Mouse (Mus musculus) layer of hippocampus, adult 8-10 months (tissue): ENCODE measurements around the gene Umad1. TPM values are rescaled to one million over a fixed set of nuclear protein-coding genes. Genes with fewer than 3 reads are reported as not detected.

Experiments
- DNase-seq, 2 experiments: peaks; one replicate each; pipeline ENCODE4 v3.0.0; 2022; ENCODE audit warnings: low spot score in 2 of 2
- total RNA-seq, 4 experiments: library from RNA; stranded (reverse); gene quantifications; 2 replicates each; pipeline ENCODE4 v1.2.4; 2022

Umad1 gene
- total RNA-seq, 4 experiments from 2014 or later = 33.2 to 40.9 (median 37.7) TPM

DNA sequence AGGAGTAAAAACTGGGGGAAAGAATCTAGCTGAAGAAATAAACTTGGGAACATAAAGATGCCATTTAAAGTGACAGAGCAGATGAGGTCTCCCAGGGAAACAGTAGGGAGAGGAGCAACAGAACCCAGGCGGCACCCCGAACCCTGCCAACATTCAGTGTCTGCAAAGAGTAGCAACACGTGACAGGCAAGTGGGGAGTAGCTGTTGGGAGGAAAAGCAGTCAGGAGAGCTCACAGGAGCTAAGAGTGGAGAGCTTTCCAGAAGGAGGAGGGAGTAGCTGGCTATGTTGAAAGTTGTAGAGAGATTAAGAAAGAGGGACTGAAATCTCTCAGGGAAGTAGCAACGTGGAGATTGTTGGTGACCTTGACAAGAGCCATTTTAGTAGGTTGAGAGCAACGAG, 214.4 kb downstream of the Umad1 start:
- DNase-seq = no peak

GRCm38 (mm10) chr6:8474316-8474715, 215.2 kb downstream of the Umad1 start:
- DNase-seq = no peak

- no peak for DNase-seq
These were observed 215.7 kb downstream of the Umad1 start for GRCm38 (mm10) chr6:8474820-8475219.

GRCm38 (mm10) chr6:8479176-8479575, 220.1 kb downstream of the Umad1 start:
- no peak for DNase-seq

DNA sequence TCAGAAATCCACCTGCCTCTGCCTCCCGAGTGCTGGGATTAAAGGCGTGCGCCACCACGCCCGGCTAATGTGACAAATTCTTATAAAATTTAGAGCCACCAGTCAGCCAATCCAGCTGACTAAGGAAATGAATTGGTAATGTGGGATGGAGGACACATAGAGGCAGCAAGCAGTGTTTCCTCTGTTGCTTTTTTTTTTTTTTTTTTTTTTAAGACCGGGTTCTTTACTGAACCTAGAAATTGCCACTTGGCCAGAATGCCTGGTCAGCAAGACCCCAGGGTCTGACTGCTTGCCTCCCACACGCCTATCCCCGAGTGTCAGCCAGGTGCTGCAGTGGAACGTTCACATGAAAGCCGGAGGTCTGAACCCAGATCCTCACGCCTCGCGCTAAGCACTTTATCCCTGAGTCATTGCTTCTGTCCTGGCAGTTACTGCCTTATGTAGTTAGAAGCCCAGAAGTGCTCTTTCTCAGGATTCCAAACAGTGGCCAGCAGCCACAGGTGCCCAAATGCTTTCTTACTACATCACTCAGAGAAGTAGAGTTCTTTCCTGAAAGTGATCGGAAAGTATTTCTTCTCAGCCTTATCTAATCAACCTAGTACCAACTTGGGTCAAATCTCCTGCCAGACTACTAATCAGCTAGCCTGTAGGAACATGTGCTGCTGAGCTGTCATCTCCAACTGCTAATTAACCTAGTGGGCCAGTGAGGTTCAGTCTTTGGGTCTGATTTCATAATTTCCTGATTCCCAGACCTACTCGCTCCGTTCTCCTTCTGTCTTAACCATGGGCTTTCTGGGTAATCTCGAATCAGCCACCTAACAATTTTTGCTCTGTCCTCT, 225.6 kb downstream of the Umad1 start:
- DNase-seq = no peak

DNA sequence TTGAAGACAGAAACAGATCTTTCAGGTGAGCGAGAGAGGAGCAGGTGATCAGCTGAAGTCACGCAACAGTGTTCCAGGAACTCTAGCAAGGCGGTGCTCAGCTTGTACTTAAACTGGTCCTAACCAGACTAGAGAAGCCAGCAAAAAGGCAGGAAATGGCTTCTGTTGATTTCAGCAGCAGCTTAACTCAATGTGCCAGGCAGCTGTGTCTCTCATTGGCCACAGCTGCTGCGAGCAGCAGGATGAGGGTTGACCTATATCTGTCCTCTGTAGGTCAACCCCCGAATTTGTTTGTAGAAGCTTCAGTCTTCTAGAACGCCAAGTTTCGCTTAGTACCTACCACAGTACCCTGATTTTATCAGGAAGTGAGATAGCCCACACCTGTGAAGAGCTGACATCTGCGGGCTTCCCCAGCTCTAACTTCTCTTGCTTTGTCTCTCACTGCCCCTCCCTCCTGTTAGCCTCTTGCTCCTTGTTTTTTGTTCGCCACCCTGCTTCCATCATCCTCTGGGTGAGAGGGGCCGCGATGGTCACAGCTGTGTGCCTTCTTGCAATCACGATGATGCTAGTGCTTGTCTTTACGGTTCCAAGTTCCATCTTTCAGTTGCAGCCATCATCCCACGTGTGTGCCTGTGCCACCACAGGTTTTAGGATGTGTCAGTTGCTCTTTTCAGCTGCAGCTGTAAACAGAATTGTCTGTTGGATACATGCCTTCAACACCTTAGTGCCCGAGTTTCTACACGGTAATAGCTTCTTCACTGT, 226.5 kb downstream of the Umad1 start:
- DNase-seq = no peak

DNA sequence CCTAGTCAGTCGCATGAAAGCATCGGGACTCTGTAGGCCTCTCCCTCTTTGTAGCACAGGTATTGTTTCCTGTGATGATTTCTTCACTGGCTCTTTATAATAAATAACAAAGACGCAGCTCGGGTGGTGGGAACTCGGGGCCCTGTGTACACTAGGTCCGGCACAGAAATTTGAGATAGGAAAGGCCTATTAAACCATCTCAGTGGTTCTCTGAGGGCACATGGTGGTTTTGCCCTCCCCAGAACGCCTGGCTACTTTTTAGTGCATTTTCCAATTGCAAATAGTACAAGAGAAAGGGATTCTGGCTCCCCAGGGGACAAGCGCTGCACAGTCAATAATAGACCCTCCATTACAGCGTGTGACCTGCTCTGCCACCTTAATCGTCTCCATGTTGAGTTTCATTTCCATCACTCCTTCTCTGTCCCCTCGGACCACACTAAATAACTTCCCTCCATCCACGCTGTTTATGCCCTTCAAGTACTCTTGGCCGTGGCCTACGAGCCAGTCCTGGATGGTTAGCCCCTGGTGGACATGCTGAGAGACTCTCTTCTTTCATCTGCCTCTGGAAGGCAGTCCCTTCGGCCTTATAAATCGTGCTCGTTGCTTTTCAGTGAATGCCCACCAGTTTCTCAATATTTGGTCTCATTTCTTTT, 227.4 kb downstream of the Umad1 start:
- DNase-seq = no peak

DNA sequence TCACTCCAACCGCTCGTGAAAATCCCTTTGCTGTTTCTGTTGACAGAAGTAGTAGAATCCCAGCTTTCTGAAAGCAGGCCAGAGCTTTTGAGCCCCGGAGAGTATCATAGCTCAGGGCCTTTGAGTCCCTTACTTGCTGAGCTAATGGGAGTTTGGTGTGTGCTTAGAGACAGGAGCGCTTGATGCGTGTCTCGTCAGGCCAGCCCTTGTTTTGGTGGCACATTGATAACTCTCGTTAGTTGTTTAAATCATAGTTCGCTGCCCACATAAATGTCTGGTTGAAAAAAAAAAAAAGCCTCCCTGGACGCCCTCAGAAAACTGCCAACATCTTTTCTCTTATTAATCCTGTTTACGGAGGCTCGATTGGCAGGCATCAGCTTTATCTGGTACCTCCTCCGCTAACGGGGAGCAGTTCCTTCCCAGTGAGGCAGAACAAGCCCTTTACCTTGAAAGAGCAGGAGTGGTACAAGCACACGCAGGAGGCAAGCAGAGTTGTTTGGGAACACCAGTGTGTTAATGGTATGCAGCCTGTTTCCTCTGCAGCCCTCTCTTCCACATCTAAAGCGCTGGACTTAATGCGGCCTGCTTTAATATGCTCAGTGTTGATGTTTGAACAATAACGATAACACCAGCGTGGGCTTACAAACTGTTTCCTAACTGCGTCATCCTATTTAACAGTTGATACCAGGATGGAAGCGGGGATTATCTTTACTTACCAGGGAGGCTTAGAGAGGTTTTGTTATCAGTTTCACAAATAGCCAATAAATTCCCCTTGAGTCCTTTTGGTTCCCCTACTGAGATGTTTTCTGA, 228.2 kb downstream of the Umad1 start:
- peak in 1 of 2 experiments; percentile 12 for DNase-seq

GRCm38 (mm10) chr6:8488249-8488648, 229.2 kb downstream of the Umad1 start:
- no peak for DNase-seq

DNA sequence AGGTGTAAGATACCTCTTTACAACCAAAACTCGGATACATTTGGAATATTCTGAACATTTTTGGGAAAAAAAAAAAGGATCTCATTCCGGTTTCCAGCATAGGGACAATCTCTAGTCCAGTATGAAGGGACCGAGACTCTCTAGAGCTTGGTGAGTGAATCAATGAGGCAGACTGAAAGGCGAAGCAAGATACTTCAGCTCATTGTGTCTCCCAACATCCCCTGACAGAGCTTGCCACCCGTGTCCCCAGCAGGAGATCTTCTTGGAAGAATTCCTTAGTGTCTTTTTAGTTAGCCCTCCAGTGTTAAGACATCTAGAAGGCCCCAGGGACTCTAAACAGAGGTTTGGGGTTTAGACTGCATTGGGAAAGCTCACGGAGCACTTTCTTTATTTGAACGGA, 230.2 kb downstream of the Umad1 start:
- DNase-seq = no peak

- no peak for DNase-seq
These were observed 231.0 kb downstream of the Umad1 start for GRCm38 (mm10) chr6:8489938-8490585.

- DNase-seq = no peak
These were observed 233.2 kb downstream of the Umad1 start for GRCm38 (mm10) chr6:8492248-8492647.

DNA sequence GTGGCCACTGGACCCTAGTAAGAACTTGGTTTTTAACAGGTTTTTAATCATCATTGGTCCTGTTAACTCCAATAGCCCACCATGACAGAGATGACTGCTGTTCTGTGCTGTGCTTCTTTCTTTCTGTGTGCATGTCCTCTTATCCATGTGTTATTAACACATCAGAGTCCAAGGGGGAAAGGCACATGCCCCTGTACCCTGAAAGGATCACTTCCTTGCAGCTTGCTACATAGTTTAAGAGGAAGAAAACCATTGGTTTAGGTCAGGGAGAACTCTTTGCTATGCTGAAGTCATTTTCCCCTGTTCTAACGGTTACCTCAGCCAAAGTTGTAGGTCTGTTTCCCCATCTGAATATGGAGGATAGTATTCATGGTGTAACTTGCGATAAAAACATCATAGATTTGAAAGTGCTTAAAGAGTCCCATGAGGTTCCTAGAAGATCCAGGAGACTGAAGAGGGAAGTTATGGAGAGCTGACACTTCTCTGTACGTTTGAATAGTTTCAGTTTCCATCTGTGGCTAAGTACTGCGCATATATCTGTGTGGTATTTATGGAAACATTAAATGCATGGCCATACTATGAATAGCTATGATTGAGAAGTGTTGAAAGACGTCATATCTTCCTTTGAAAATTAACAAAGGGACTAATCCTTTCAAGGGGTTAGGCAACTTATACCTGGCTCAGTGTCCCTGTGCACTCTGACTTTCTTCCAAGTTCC, 236.2 kb downstream of the Umad1 start:
- no peak for DNase-seq

DNA sequence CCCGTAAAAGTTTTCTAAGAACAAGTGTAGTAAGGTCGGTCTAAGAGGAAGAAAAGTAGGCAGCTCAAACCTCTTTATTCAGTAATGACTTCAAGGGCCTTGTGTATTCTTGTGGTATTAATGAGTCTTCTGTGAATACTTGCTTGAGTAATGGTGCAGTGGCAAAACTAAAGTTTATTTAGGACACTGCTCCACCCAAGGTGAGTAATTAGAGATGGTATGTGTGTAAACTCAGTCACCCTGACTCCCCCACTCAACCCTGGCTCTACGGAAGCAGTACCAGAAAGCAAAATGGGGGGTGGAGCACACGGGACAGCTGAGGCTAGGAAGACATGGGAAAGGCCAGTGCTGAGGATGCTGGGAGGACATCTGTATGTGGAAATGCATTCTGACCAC, 236.7 kb downstream of the Umad1 start:
- DNase-seq = no peak

DNA sequence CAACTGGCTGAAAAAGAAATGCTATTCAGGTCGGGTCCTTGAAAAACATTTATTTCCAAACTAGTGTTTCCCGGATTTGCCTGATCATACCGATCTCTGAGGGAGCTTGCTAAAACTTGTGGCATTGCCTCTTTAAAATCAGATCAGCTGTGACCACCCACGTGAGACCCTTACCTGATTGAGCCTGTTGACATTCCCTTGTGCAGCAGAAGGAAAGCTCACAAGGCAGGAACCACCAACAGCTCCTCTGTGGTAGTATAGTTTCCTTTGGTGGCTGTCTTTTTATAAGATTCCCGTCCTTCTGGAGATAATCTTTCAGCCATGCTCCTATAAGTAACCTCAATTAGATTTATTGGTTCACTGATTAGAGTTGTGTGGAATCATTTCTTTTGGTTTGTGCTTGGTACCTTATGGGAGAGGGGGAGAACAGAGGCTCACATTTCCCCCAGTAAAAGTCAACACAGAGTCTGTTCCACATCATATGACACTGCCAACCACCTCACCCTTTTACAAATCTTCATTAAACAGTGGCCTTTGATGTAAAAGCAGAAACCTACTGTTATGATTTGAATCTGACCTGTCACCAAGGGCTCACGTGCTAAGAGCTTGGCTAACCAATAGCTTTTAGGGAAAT, 238.3 kb downstream of the Umad1 start:
- DNase-seq = no peak

DNA sequence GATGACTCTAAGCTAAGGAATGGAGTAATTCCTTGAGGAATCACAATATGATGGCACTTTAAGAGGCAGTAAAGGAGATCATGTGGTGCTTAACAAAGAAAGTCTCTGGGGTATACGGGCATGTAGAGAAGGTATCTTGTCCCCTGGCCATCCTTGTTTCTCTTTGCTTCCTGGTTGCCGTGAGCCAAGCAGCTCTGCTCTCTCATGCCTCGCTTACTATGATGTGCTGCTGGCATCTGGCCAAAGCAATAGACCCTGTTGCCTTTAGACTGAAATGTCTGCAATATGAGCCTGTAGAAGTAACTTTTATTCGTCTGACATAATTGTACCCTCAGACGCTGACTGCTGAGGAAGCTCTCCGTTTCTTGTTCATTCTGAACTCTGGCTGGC, 238.8 kb downstream of the Umad1 start:
- DNase-seq = no peak

- no peak for DNase-seq
These were observed 239.9 kb downstream of the Umad1 start for GRCm38 (mm10) chr6:8498961-8499360.

DNA sequence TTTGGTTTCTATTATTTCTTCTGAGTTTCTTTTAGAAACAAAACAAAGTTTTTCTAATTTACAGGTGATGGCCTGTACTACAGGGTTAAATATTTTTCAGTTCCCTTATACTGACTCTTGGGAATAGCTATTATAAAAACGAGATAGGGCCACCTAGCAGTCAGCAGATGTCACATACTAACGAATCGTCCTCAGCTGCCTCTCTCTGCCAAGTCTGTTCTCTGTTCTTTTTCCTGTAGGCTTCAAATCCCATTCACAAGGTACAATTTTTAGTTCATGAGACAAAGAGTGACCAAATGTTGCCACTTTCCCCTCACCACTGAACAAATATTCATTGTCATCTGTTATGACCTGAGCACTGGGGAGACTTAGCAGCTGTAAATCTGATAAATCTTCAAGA, 244.9 kb downstream of the Umad1 start:
- no peak for DNase-seq

DNA sequence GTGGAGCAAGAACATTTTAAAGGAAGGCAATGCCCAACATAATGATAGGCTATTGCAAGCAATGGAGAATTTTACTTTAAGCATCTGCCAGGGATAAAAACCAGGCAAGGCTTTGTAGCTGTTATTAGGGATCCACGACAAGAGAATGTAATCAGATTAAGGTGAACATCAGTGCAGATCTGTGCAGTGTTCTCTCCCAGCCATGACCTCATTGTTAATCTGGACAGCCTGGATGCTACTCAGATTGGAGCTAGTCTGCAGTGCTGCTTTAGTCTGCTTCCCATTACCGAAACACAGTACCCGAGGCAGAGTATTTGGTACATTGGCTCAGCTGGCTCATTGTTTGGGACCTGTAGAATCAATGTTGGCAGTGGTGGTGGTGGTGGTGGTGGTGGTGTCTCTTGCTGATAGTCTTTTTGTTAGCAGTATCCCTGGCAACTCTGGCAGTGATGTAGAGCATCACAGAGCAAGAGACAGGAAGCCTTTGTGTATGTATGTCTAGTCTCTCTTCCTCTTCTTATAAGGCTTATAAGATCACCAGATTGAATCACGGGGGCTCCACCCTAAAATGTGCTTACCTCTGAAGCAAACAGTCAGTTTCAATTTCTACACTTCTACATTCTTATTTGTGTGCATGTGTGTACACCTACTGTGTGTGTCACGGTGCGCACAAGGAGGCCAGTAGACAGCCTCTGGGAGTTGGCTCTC, 245.6 kb downstream of the Umad1 start:
- DNase-seq = peak in 1 of 2 experiments; percentile 13
